Mouse (Mus musculus) lung, adult 2 months (tissue): ENCODE results near the gene Selenon.

ENCODE experiments used
- CTCF ChIP-seq: fragments of 200-500 bp; IDR thresholded peaks from 2 replicates; pipeline ENCODE4 v1.5.1; 2011; ENCODE audit warnings: mild to moderate bottlenecking, low read length, control low read depth; ENCODE audit not compliant: insufficient read depth
- POLR2A ChIP-seq: fragments of 200-500 bp; IDR thresholded peaks from 2 replicates; pipeline ENCODE4 v1.6.1; 2011; ENCODE audit warnings: low read depth, mild to moderate bottlenecking, control low read depth, low read length, borderline replicate concordance; ENCODE audit errors: extremely low read depth

DNA sequence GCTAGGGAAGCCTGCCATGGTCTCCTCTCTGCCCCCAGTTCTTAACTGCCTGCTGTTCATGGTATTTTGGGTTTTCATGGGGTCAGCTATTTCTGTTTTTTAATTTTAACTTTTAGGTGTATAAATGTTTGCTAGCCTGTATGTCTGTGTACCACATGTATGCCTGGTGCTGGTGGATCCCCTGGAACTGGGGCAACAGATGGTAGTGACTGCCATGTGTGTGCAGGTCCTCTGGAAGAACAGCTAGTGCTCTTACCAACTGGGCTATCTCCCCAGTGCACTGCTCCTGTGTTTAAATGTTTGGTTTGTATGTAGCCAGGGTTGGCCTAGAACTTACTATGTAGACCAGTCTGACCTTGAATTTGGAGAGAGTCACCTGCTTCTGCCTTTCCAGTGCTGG is 32.7 kb downstream of the Selenon start:
- no peak for TF ChIP-seq CTCF
- no peak for TF ChIP-seq POLR2A
